Mouse (Mus musculus) embryonic fibroblast, embryonic 13.5 days (primary cell): ENCODE data around the gene Agbl4. TPM values are rescaled to one million over a fixed set of nuclear protein-coding genes. Genes with fewer than 3 reads are reported as not detected.

Experiments used
- H3K27ac ChIP-seq: 2 replicates; pipeline ENCODE4 v1.5.1; 2012; ENCODE audit warnings: low read length, control low read depth, inconsistent platforms; ENCODE audit not compliant: insufficient read depth
- H3K4me1 ChIP-seq: 2 replicates; pipeline ENCODE4 v1.6.1; 2011; ENCODE audit warnings: low read length; ENCODE audit not compliant: control insufficient read depth, insufficient read depth
- H3K4me3 ChIP-seq: 2 replicates; pipeline ENCODE4 v1.5.1; 2011; ENCODE audit warnings: mild to moderate bottlenecking, control low read depth, low read length; ENCODE audit not compliant: insufficient read depth
- CTCF ChIP-seq: IDR thresholded peaks from 2 replicates; pipeline ENCODE4 v1.5.1; 2011; ENCODE audit warnings: mild to moderate bottlenecking, control low read depth, low read length, moderate library complexity, borderline replicate concordance; ENCODE audit not compliant: insufficient read depth
- POLR2A ChIP-seq: IDR thresholded peaks from 2 replicates; pipeline ENCODE4 v1.6.1; 2011; ENCODE audit warnings: low read depth, mild to moderate bottlenecking, control low read depth, low read length, moderate library complexity
- polyA plus RNA-seq: library from polyadenylated mRNA; stranded (reverse); fragments of >200 nt; gene quantifications from 2 replicates; pipeline ENCODE4 v1.2.4, GENCODE M21; 2011; ENCODE audit warnings: low read depth; ENCODE audit not compliant: missing spikeins, insufficient read length

The Agbl4 gene
- polyA plus RNA-seq, 1 experiment = not detected

GRCm38 (mm10) chr4:111544684-111545083 is 1147.2 kb downstream of the Agbl4 start:
- no peak overlapping the region for H3K27ac ChIP-seq
- TF ChIP-seq POLR2A = no peak
- TF ChIP-seq CTCF = no peak

DNA sequence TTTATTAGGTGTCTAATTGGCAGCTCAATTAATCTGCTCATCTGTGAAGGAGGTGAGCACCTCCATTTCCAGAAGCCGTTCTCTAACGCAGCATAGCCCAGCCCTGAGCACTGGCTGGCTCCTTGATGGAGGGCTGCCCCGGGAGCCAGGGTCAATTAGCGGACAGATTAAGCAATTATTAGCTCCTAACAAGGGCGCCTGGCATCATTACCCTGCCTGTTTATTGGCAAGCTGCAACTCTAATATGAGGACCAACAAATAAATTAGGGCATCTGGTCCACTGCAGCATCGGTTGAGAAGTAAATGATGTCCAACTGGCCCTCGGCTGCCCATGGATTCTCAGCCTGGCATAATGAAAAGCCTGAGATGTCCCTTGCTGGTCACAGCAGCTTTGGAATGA is 1148.5 kb downstream of the Agbl4 start:
- TF ChIP-seq CTCF (no peak), POLR2A (no peak)
- Histone ChIP-seq H3K4me3 (no peak overlapping the region), H3K4me1 (no peaks in the 10 kb centered on the region), H3K27ac (no peak overlapping the region)

More at GRCm38 (mm10) chr4:111544684-111545083, 1147.2 kb downstream of the Agbl4 start:
- Histone ChIP-seq H3K4me1 (no peaks in the 10 kb centered on the region), H3K4me3 (no peak overlapping the region)

DNA sequence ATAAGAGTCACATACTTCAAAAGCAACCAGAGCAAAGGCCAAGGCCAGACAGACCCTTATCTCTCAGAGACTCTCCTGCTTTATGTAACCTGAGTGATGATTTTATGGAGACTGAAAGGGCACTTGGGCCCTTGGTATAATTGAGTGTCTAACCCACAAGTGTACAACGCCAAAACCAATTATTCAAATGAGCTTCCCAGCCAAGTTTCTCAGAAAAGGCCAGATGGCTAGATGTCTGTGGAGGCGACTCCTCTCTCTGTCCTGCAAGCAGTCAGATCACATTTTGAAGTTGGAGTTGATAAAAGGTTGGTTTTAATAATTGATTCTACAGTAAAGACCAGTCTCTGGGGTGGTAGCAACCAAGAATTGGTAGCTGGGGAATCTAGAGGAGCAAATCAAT is 1158.0 kb downstream of the Agbl4 start:
- Histone ChIP-seq H3K4me1 (no peaks in the 10 kb centered on the region), H3K27ac (no peak overlapping the region), H3K4me3 (no peak overlapping the region)
- TF ChIP-seq CTCF (no peak), POLR2A (no peak)

GRCm38 (mm10) chr4:111577087-111577773 is 1179.8 kb downstream of the Agbl4 start:
- no peak overlapping the region for H3K4me3 ChIP-seq
- no peak overlapping the region for H3K27ac ChIP-seq
- H3K4me1 ChIP-seq = no peaks in the 10 kb centered on the region
- TF ChIP-seq CTCF = no peak
- TF ChIP-seq POLR2A = no peak

DNA sequence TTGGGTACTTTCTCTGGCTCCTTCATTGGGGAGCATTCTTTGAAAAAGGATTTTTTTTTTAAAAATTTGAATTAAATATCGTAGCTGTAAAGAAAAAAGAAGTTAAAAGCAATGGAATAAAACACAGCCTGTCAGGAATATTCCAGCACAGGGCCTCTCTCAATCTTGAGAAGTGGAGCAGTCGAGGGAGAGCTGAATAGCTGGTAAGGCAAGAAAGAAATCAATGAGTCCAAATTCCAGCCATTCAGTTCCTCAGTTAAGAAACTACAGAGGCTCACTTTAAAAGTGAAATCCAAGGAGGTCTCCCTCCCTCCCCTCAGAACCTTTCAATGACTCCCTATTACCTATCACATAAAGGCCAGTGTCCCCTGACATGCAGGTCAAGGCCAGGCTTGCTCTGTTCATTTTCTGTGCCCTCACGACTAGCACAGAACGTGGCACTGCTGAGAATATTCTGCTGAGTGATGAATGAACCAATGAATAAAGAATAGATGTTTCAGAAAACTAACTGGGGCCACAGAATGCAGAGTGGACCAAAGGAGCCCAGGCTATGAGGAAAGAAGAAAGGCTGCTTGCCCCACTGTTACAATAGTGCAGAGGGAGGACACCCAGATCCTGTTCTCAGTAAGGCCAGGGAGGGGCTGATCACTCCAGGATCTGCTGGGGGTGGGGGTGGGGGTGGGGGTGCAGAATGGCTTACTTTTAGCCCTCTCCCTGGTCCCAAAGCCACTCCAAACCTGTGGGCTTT is 1181.8 kb downstream of the Agbl4 start:
- H3K27ac ChIP-seq = no peak overlapping the region
- TF ChIP-seq CTCF (no peak), POLR2A (no peak)
- H3K4me1 ChIP-seq = no peaks in the 10 kb centered on the region
- H3K4me3 ChIP-seq = no peak overlapping the region

DNA sequence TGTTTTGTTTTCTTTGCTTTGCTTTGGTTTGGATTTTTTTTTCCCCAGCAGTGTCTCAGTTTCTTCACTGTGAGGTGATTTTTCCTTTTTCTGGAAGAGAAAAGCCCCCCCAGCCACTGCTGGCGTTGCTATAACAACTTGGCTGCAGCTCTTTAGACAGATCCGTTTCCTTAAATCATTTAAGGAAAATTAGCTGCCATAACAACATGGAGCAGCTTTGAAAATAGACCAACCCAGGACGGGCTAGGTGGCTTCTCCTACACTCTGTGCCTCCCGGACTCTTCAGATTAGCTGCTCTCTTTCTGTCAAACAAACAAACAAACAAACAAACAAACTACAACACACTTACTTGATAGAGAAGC is 1182.4 kb downstream of the Agbl4 start:
- Histone ChIP-seq H3K27ac (no peak overlapping the region), H3K4me3 (no peak overlapping the region), H3K4me1 (no peaks in the 10 kb centered on the region)
- no peak for TF ChIP-seq CTCF
- TF ChIP-seq POLR2A = no peak

GRCm38 (mm10) chr4:111580239-111580638 is 1182.8 kb downstream of the Agbl4 start:
- Histone ChIP-seq H3K4me3 (no peak overlapping the region), H3K27ac (no peak overlapping the region), H3K4me1 (no peaks in the 10 kb centered on the region)
- TF ChIP-seq CTCF (no peak), POLR2A (no peak)

- Histone ChIP-seq H3K4me1 (no peaks in the 10 kb centered on the region), H3K27ac (no peak overlapping the region), H3K4me3 (no peak overlapping the region)
- TF ChIP-seq POLR2A (no peak), CTCF (no peak)
Measured at GRCm38 (mm10) chr4:111583562-111584237, 1186.2 kb downstream of the Agbl4 start.

DNA sequence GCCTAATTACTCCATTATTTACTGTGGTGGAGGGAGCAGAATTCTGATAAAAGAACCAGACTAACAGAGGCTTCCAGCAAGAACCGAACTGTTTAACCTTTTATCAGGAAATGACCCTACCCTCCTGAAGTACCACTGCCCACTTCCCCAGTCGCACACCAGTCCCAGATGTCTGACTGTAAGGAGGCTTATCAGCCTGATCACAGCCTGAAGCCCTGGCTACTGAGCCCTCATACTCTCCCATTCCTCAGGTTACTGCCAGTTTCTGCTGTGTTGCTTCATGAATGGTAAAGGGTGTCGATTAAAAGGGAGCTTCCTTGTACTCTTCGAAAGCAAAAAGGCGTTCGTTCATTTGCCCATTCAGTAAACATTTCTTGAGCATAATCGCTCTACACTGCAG is 1186.8 kb downstream of the Agbl4 start:
- Histone ChIP-seq H3K4me1 (no peaks in the 10 kb centered on the region), H3K27ac (no peak overlapping the region), H3K4me3 (no peak overlapping the region)
- TF ChIP-seq CTCF (no peak), POLR2A (no peak)

GRCm38 (mm10) chr4:111588211-111588610 is 1190.8 kb downstream of the Agbl4 start:
- H3K4me3 ChIP-seq = no peak overlapping the region
- H3K27ac ChIP-seq = no peak overlapping the region
- TF ChIP-seq POLR2A (no peak), CTCF (no peak)
- no peaks in the 10 kb centered on the region for H3K4me1 ChIP-seq
